Mouse (Mus musculus) limb, embryonic 11.5 days (tissue): Measurements from ENCODE around the gene Hsd11b2. TPM values are rescaled to one million over a fixed set of nuclear protein-coding genes. Genes with fewer than 3 reads are reported as not detected.

ENCODE experiments used
- ATAC-seq: fragments of 200-750 bp; cut with Nextera tagmentation; 2 replicates; pipeline ENCODE4 v1.8.0; 2017; ENCODE audit warnings: low read depth; ENCODE audit not compliant: insufficient number of reproducible peaks, low FRiP score, low TSS enrichment
- DNase-seq: peaks from one replicate; pipeline ENCODE4 v3.0.0-alpha.2; 2015; ENCODE audit warnings: low spot score
- H3K27ac ChIP-seq: fragments of 300-500 bp; sonication (generic); replicated peaks from 2 replicates; pipeline ENCODE4 v1.5.1; 2014; ENCODE audit warnings: low read depth, mild to moderate bottlenecking, low read length
- H3K27me3 ChIP-seq: fragments of 300-500 bp; sonication (generic); 2 replicates; pipeline ENCODE4 v1.6.1; 2014; ENCODE audit warnings: mild to moderate bottlenecking, low read length, mixed read lengths; ENCODE audit not compliant: control insufficient read depth, insufficient read depth
- H3K36me3 ChIP-seq: fragments of 300-500 bp; sonication (generic); 2 replicates; pipeline ENCODE4 v1.6.1; 2014; ENCODE audit warnings: mild to moderate bottlenecking, low read length, moderate library complexity, mixed read lengths; ENCODE audit not compliant: control insufficient read depth, insufficient read depth
- H3K4me1 ChIP-seq: fragments of 300-500 bp; sonication (generic); 2 replicates; pipeline ENCODE4 v1.6.1; 2014; ENCODE audit warnings: low read length, mixed read lengths; ENCODE audit not compliant: control insufficient read depth, insufficient read depth
- H3K4me2 ChIP-seq: fragments of 300-500 bp; sonication (generic); 2 replicates; pipeline ENCODE4 v1.6.1; 2014; ENCODE audit warnings: low read depth, mild to moderate bottlenecking, moderate library complexity; ENCODE audit not compliant: severe bottlenecking
- H3K4me3 ChIP-seq: fragments of 300-500 bp; sonication (generic); 2 replicates; pipeline ENCODE4 v1.5.1; 2014; ENCODE audit warnings: low read depth, low read length
- H3K9ac ChIP-seq: fragments of 300-500 bp; sonication (generic); 2 replicates; pipeline ENCODE4 v1.6.1; 2014; ENCODE audit warnings: mild to moderate bottlenecking, low read length
- H3K9me3 ChIP-seq: fragments of 300-500 bp; sonication (generic); 2 replicates; pipeline ENCODE4 v1.6.1; 2016; ENCODE audit warnings: low read length; ENCODE audit not compliant: control insufficient read depth
- WGBS: fragments of 180-500 bp; shearing (Covaris S2); extraction: QIAGEN DNeasy Blood & Tissue Kit; methylation state at CpG from one replicate; pipeline ENCODE4 v1.1.7; 2014; 5-methylcytosine and 5-hydroxymethylcytosine counted together
- polyA plus RNA-seq: library from polyadenylated mRNA; unstranded; fragments of >200 nt; fragmentation: Nextera tagmentation; extraction: Ambion mirVana; gene quantifications from 2 replicates; pipeline ENCODE4 v1.2.1, GENCODE M21; 2014

Gene Hsd11b2
- polyA plus RNA-seq, 1 experiment from 2014 or later: 71.0 TPM

GRCm38 (mm10) chr8:105472983-105473382, 45.6 kb upstream of the Hsd11b2 start:
- Histone ChIP-seq H3K27ac (no peak overlapping the region), H3K4me3 (no peak overlapping the region), H3K9me3 (no peaks in the 10 kb centered on the region), H3K4me1 (peaks cover 41% of the 10 kb centered on the region), H3K4me2 (no peak overlapping the region), H3K27me3 (peaks cover 15% of the 10 kb centered on the region), H3K9ac (no peak overlapping the region), H3K36me3 (no peaks in the 10 kb centered on the region)
- ATAC-seq (no peak), DNase-seq (no peak)
- WGBS: 41% methylated on average over 9 of the region's 9 CpGs

GRCm38 (mm10) chr8:105473816-105474606, 44.5 kb upstream of the Hsd11b2 start:
- Histone ChIP-seq H3K9ac (no peak overlapping the region), H3K4me1 (peaks cover 40% of the 10 kb centered on the region), H3K36me3 (no peaks in the 10 kb centered on the region), H3K27ac (no peak overlapping the region), H3K4me3 (no peak overlapping the region), H3K4me2 (peak overlapping the region; percentile 10; the same call in 1 of the 2 replicates), H3K27me3 (peaks cover 15% of the 10 kb centered on the region), H3K9me3 (no peaks in the 10 kb centered on the region)
- ATAC-seq (no peak), DNase-seq (peak; percentile 48)
- WGBS: 24% methylated on average over 17 of the region's 17 CpGs

- no peaks in the 10 kb centered on the region for H3K36me3 ChIP-seq
- no peaks in the 10 kb centered on the region for H3K9me3 ChIP-seq
- 40% methylated on average over 5 of the region's 5 CpGs for WGBS
- peaks cover 36% of the 10 kb centered on the region for H3K4me1 ChIP-seq
- ATAC-seq (no peak), DNase-seq (no peak)
- no peak overlapping the region for H3K9ac ChIP-seq
- peaks cover 15% of the 10 kb centered on the region for H3K27me3 ChIP-seq
- H3K4me2 ChIP-seq: peak overlapping the region; percentile 10; the same call in 1 of the 2 replicates
- H3K27ac ChIP-seq: no peak overlapping the region
- H3K4me3 ChIP-seq: no peak overlapping the region
Observed at GRCm38 (mm10) chr8:105474680-105475079, 43.9 kb upstream of the Hsd11b2 start.

- ATAC-seq (no peak), DNase-seq (no peak)
- H3K27me3 ChIP-seq: peaks cover 15% of the 10 kb centered on the region
- H3K27ac ChIP-seq: no peak overlapping the region
- WGBS: 25% methylated on average over 4 of the region's 4 CpGs
- H3K9ac ChIP-seq: no peak overlapping the region
- H3K4me3 ChIP-seq: no peak overlapping the region
- no peaks in the 10 kb centered on the region for H3K36me3 ChIP-seq
- H3K4me1 ChIP-seq: peaks cover 35% of the 10 kb centered on the region
- no peaks in the 10 kb centered on the region for H3K9me3 ChIP-seq
- H3K4me2 ChIP-seq: no peak overlapping the region
Observed at GRCm38 (mm10) chr8:105475254-105475653, 43.3 kb upstream of the Hsd11b2 start.

GRCm38 (mm10) chr8:105475742-105476141, 42.8 kb upstream of the Hsd11b2 start:
- H3K4me1 ChIP-seq: peaks cover 30% of the 10 kb centered on the region
- WGBS: 93% methylated on average over 8 of the region's 8 CpGs

GRCm38 (mm10) chr8:105476161-105476560, 42.4 kb upstream of the Hsd11b2 start:
- Histone ChIP-seq H3K27ac (no peak overlapping the region), H3K27me3 (peaks cover 15% of the 10 kb centered on the region)
- WGBS: 84% methylated on average over 7 of the region's 7 CpGs

More at GRCm38 (mm10) chr8:105475742-105476141, 42.8 kb upstream of the Hsd11b2 start:
- H3K9ac ChIP-seq: no peak overlapping the region
- H3K36me3 ChIP-seq: no peaks in the 10 kb centered on the region
- no peak overlapping the region for H3K4me2 ChIP-seq
- ATAC-seq (no peak), DNase-seq (no peak)
- no peak overlapping the region for H3K4me3 ChIP-seq
- H3K27ac ChIP-seq: no peak overlapping the region
- peaks cover 15% of the 10 kb centered on the region for H3K27me3 ChIP-seq
- H3K9me3 ChIP-seq: no peaks in the 10 kb centered on the region

GRCm38 (mm10) chr8:105476628-105477413, 41.7 kb upstream of the Hsd11b2 start:
- H3K4me3 ChIP-seq: no peak overlapping the region
- no peaks in the 10 kb centered on the region for H3K36me3 ChIP-seq
- WGBS: 38% methylated on average over 25 of the region's 25 CpGs
- H3K4me1 ChIP-seq: peaks cover 32% of the 10 kb centered on the region
- peaks cover 15% of the 10 kb centered on the region for H3K27me3 ChIP-seq
- no peak overlapping the region for H3K9ac ChIP-seq
- H3K9me3 ChIP-seq: no peaks in the 10 kb centered on the region
- H3K27ac ChIP-seq: no peak overlapping the region
- peak; percentile 74 for DNase-seq
- ATAC-seq: no peak
- H3K4me2 ChIP-seq: no peak overlapping the region

More at GRCm38 (mm10) chr8:105476161-105476560, 42.4 kb upstream of the Hsd11b2 start:
- ATAC-seq (no peak), DNase-seq (no peak)
- Histone ChIP-seq H3K4me2 (no peak overlapping the region), H3K4me3 (no peak overlapping the region), H3K9ac (no peak overlapping the region), H3K9me3 (no peaks in the 10 kb centered on the region), H3K36me3 (no peaks in the 10 kb centered on the region), H3K4me1 (peaks cover 31% of the 10 kb centered on the region)

GRCm38 (mm10) chr8:105477792-105478191, 40.8 kb upstream of the Hsd11b2 start:
- Histone ChIP-seq H3K4me2 (no peak overlapping the region), H3K27me3 (peaks cover 10% of the 10 kb centered on the region), H3K27ac (no peak overlapping the region), H3K9ac (no peak overlapping the region), H3K36me3 (no peaks in the 10 kb centered on the region), H3K4me1 (peaks cover 27% of the 10 kb centered on the region), H3K9me3 (no peaks in the 10 kb centered on the region), H3K4me3 (no peak overlapping the region)
- DNase-seq (no peak), ATAC-seq (no peak)
- 85% methylated on average over 3 of the region's 3 CpGs for WGBS
